Mouse (Mus musculus) embryo, embryonic 10.5 days (tissue): Measurements from ENCODE around the gene Aoc2.

ENCODE experiments used
- DNase-seq: peaks from one replicate; pipeline ENCODE4 v3.0.0-alpha.2; 2015; ENCODE audit warnings: low spot score

Gene Aoc2

DNA sequence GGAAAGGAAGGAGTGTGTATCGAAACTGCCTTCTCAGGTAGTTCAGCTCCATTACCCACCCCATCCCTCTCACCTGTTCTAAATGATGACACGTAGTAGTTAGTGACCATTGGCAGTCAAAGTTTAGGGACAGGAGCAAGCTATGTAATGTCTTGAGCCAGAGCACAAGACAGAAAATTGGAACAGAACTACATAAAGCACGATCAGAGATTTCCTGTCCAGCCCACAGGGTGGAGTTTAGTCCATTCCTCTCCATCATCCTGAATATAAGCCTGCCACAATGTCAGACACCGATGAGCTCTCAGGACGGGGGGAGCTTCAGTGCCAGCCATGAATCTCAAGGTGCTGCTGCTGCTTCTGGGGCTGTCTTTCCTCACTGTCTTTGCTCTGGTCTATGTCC, at the start of gene Aoc2:
TSS of gene Aoc2 (plus strand) at position 301 of the 400 bp plus-strand sequence.
- DNase-seq, result no peak

DNA sequence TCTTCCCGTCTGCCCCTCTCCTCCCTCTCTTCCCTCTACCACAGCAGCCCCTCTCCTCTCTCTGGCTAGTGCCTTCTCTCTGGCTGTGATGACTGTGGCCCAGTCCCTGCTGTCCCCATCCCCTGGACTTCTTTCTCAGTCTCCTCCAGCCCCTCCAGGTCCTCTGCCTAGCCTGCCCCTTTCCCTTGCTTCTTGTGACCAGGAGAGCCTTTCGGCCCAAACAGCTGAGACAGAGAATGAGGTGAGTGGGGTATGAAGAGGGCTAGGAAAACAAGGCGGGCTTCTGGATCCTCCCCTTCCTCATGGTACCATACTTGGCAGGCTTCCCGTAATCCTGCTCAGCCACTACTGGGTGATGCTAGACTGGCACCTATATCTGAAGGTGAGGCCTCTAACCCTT, 49.6 kb upstream of the Aoc2 start:
- DNase-seq, result no peak

DNA sequence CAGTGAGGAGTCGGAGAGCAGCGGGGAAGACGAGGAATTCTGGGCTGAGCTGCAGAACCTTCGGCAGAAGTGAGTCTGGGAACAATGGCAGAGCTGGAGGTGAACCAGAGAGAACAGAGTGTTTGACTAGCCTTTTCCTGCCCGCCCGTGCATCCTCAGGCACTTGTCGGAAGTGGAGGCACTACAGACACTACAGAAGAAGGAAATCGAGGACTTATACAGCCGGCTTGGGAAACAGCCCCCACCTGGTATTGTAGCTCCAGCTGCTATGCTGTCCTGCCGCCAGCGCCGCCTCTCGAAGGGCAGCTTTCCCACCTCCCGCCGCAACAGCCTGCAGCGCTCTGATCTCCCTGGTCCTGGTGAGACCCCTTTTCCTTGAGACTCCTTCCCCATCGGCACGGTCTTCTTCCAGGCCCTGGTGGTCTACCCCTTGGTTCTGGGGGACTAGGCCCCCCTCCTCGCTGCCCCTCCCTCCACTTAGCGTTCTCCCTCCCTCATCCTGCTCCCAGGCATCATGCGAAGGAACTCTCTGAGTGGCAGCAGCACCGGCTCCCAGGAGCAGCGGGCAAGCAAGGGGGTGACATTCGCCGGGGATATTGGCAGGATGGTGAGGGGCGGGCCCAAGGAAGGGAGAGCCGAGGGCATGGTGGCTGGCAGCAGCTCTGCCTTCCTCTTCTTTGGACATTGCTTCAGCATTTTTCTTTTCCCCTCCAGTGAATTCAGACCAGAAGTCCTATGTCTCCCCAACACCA, 48.4 kb upstream of the Aoc2 start:
- DNase-seq, result no peak

DNA sequence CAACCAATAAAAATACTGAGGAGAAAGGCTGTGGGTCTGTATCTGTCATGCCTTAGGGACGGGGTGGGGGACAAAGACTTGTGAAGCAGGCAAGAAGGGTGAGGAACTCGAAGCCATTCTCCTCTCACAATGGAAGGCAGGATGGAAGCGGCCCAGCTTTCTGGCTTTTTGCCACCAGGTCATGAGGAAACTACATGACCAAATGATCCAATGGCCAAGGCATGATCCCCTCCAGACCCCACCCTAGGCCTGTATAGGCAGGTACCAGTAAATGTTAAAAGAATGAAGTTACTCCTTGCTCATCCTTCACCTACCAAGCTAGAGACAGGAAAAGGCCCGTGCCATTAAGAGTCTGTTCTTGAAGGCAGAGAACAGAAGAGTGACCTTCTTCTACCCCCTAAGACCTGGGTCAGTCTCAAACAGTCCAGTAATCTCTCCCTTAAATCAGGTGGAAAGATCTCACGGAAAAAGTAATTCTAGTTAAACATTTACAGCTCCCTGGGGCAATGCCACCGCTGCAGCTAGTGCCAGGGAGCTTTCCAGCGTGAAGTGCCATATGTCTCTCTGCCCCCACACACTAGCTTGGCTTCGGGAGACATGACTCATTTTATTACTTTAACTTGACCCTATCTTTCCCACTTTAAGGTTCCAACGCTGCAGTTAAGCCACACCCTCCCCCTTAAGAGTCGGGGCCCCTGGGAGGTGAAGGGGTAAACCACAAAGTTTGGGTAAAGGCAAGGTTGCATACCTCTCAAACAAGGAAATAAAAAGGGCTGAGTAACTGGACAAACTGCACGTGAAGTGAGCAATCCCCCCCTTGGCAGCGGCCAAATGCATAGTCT, 47.3 kb upstream of the Aoc2 start:
- DNase-seq, result no peak

DNA sequence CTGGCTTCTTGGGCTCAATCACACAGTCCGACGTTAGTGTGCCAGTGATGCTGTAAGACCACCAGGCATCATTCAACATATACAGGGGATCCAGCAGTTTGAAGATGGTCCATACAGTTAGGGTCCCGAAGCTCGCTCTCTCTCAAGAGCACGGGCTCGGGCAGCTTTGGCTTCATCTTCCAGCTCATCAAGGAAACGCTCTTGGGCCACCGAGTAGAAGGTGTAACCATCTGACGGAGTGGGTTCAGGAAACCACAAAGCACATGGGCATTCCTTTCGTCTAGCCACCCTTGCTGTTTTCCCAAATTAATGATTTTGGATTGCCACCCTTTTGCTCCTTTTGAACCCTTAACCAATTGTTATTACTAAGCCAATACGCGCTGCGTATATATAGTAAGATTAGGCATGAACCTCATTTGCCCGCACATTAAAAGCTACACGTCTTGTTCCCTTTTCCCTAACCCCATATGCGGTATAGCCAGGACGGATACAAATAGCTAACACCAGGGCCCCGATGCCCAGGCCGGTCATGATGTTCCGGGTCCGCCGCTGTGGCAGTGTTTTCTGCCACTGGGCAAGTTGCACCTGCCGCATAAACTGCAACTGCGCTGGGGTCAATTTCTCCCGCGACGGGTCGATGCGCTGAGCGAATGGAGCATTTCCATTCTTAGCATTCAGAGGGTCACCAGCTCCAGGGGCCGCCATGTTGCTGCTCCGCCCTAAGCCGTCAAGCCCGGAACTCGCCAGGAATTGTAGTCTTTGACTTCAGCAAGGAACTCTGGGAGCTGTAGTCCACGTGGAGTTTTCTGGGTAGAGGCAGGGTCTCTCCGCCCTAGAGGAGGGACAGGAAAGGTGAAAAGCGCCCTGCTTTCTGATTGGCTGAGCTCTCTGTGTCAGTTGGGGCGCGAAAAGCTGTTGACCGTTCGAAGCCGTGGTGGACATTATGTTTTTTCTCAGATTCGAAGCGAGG, 46.4 kb upstream of the Aoc2 start, which contains the start of the genes Cntd1 and Coa3:
TSS of gene Cntd1 (plus strand) at position 790 of the 970 bp plus-strand sequence.
TSS of gene Coa3 (minus strand) at position 892 of the 970 bp plus-strand sequence.
- peak; percentile 97 for DNase-seq

DNA sequence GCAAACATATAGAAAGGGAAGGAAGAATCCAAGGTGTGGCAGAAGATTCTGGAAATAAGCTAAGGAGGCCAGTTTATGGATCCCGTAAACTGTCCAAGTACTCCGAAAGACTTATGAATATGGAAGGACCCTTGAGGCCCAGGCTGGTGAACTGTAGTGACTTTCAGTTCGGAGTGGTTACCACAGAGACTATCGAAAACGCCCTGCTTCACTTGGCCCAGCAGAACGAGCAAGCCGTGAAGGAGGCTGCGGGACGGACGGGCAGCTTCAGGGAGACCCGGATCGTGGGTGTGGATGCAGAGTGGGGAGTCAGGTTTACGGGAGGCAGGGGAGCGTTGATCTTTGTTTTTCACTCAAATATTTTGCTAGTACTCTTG, 45.7 kb upstream of the Aoc2 start:
- DNase-seq, result no peak

DNA sequence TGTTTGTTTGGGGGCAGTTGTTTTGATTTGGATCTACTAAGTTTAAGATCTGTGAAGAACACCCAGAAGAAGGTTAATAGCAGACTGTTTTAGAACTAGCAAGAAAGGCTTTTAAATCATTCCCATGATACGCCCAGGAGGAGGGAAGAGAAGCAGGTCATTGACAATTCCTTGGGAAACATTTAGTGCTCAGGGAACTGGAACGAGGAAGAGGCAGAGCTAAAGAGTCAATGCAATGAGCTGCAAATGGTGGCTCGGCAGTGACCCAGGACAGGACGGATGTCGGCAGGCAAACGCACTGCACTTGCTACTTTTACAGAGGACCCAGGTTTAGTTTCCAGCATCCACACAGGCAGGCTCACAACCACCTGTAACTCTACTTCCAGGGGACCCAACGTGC, 44.0 kb upstream of the Aoc2 start:
- DNase-seq, result no peak

DNA sequence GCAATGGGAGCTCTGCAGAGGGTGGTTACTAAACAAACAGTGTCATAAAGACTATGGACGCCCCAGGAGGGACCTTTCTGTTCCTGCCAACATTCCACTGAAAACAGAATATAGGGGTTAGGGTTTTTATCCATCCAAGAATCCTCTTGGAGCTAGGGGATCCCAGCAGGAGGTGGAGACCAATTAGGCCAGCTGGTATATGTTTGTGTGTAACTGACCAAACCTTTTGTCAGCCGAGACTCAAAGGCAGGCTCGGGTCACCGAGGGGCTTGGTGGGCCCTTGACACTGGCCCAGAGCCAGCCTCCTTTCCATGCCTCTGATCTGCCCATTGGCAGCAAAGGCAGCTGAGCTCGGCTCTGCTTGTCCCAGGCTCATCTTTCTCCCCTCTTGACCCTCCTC, 42.0 kb upstream of the Aoc2 start:
- DNase-seq, result no peak

DNA sequence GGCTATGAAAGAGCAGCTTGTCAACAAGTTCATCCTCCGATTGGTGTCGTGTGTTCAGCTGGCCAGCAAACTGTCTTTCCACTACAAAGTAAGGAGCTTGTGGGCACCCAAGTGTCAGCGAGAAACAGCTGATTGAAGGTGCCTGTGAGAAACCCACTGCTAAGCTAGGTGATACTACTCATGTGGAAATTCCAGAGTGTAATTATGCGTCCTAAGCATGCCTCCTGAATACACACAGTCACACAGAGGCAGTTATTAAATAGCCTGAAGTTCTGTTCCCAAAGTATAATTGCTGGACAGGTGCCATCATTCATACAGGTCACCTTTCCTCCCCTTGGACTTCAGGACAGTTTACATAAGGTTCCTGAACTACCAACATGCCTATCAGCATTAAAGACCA, 41.1 kb upstream of the Aoc2 start:
- DNase-seq, result no peak

DNA sequence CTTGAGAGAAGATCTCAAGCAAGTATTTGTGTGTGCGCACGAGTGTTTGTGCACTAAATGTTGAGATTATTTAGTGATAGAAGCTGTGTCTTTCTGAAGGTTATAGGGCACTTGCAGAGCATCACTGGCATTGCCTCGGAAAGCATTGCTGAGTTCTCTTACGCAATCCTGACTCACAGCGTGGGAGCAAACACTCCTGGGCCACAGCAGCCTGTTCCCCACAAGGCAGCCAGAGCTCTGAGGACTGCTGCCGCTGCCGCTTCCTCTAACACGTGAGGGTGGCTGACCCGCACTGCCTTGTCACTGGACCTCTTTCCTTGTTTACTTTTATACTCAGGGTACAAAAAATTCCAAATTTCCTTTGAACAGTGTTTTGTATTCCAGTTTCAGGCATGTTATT, 37.6 kb upstream of the Aoc2 start:
- DNase-seq, result no peak

DNA sequence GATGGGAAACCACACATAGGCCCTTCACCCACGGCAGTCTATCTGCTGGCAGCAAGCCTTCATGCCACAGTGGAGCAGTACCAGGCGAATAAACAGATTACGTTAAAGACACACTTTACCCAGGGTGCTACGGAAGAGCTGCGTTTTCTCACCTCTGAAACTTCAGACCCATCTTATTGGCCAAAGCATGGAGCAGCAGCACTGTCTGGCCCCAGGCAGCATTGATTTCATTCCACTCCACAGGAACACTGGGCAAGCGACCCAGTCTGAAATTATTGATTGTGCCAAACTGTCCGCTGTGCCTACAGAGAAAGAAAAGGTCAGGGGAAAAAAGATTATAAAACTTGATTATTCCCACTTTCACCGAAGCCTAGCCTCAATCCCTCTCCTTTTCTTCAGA, 33.6 kb upstream of the Aoc2 start:
- no peak for DNase-seq

DNA sequence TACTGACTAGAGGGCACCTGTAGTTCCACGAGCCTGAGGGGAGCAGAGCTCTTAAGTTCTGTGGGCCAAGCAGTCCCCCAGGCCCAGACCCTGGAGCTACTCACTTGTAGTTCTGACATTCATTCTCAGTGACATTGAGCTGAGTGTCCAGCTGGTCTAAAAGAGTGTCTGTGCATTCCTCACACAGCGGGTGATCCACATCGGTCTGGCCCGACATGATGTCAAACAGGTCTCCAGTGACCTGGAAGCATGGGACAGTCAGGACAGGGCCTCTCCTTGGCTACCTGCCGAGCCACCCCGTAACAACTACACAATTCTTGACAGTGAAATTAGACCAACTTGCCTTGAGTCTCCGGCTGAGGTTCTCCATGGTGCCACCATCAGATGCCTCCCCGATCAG, 29.7 kb upstream of the Aoc2 start:
- DNase-seq, result no peak

DNA sequence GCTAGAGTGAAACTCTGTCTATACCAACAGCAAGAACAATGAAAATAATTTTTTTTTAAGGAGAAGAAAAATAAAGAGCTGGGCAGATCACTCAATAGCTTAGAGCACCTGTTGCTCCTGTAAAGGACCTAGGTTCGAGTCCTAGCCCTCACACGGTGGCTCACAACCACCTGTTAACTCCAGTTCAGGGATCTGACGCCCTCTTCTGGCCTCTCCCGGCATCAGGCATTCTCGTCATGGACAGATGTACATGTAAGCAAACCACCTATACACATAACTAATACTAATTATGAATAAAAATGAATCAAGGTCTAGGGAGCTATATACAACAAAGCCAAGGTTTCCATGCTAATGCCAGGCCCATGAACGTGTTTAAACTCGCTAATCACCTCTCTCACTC, 24.0 kb upstream of the Aoc2 start:
- DNase-seq, result no peak

DNA sequence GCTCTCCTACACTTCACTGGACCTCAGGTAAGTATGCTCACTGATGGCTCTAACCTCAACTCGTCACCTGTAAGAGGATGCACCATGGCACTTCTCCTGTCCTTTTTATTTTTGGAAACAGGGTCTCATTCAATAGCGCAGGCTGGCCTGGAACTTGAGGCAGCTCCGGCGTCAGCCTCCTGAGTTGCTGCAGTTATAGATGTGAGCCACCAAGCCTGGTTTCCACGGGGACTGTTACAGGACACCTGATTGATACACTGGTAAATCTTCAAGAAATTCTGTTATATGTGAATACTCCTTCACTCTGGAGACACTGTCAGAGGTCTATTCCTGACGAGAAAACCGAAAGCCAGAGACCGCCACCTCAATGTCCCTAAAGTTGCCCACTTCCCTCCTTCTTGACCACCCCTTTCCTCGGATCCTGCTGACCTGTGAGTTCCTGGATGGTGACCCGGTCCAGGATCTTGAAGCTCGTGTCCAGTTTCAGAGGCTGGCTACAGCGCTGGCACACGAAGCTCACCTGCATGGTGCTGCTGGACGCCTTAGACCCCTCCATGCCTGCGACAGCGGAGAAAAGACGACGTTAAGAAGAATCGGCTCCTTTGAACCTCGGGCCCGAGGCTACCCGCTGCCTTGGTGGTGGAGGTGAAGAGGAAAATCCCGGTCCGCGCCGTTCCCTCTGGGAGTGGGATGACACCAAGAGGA, 23.4 kb upstream of the Aoc2 start:
- DNase-seq, result no peak

DNA sequence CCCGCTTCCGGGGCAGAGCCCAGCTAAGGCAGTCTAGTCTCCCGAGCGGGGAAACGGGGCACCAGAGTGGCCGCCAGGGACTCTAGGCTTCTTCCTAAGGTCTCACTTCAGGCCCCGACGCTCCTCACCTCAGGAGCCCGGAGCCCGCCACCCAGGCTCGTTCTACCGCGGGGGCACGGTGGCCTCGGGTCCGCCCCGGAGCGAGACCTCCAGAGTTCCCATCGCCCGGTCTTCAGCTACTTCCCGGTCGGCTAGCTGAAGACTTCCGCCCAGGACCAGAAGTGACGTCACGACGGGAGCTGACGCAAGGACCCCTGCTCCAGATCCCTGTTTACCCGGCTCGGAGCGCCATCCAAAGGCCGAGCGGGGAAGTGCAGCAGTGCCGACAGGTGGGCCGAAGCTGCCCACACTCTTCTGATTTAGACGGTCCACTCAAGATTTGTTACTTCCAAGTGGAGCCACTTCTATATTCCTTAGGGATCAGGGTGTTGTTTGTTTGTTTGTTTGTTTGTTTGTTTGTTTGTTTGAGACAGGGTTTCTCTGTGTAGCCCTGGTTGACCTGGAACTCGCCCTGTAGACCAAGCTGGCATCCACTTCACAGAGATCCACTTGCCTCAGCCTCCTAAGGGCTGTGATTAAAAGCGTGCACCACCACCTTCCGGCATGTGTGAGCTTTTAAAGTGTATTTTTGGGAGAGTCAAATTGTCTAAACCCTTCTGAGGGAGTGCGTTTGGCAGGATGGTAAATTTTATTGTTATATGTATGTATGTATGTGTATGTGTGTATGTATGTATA, 22.7 kb upstream of the Aoc2 start, which contains the start of gene Becn1:
TSS of gene Becn1 (minus strand) at position 283 of the 795 bp plus-strand sequence.
- DNase-seq, result peak; percentile 97

DNA sequence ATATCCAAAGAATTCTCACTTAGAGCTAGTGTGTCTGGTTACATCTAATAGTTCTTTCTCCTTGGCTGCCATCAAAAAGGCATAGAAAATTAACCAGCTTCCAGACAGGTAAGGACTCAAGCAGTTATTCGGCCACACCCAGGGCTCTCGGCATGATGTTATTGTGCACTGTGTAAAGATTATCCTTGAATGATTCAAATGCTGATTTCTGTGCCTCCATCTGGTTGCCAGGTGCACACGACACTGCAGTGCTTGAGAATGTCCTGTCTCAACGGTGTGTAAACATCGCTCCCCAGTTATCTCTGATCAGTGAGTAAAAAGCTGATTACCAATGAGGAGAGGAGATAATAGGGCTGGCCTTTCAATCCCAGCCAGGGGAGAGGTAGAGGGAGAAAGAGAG, 17.1 kb upstream of the Aoc2 start:
- DNase-seq, result no peak

DNA sequence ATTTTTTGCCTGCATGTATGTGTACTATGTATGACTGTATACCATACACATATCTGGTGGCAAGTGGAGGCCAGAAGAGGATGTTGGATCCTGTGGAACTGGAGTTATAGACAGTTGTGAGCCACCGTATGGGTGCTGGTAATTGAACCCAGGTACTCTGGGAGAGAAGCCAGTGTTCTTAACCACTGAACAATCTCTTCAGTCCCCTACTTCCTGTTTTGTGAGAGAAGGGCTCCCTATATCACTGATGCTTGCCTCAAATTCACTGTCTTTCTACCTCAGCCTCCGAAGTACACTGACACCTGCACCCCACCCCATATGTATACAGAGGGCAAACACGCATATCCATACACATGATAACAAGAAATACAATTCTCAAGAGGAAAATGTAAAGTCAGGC, 13.8 kb upstream of the Aoc2 start:
- DNase-seq, result no peak

DNA sequence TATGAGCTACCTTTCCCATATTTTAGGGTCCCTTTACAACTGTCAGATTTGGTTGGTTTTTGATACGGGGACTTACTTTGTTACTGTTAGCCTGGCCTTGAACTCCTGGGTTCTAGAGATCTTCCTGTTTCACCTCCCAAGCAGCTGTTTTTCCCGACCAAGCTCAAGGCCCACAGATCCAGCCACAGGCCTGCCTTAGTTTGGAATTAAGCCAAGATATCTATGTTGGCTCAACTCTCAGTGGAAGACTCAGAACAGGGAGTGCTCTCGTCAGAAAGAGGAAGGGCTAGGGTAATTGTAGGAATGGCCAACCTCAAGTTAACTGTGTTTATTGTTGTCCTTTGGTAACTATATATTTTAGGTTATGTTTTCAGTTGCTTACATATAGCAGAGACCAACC, 12.7 kb upstream of the Aoc2 start:
- DNase-seq, result no peak

DNA sequence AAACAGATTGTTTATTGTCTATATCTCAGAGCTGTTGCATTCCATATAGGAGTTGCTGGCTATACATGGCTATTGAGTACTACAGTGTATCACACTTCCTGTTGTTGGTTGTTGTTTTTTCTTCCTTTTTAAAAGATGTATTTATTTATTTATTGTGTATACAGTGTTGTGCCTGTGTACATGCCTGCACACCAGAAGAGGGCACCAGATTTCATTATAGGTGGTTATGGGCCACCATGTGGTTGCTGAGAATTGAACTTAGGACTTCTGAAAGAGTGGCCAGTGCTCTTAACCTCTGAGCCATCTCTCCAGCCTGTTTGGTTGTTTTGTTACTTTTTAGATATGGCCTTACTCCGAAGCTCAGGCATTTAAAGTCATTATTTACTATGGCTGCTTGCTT, 10.3 kb upstream of the Aoc2 start:
- DNase-seq, result no peak

DNA sequence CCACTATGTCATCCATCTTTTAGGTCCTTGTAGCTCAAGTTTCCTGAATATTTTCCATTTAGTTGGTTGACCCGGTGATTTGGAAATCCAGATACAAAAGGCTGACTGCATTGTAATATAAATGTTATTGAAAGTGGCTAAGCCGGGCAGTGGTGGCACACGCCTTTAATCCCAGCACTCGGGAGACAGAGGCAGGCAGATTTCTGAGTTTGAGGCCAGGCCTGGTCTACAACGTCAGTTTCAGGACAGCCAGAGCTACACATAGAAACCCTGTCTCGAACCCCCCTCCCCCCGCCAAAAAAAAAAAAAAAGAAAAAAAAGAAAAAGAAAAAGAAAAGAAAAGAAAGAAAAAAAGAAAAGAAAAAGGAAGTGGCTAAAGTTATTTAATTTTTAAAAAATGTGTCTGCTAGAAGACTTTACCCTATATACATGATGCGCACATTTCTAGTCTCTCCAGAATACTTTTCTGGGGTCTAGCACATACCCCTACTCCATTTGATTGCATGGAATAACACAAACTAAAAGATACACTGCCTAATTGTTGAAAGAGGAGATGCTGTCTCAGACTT, 9.7 kb upstream of the Aoc2 start:
- DNase-seq, result no peak
